Mouse (Mus musculus) embryonic facial prominence, embryonic 12.5 days (tissue): ENCODE results near the gene Rnpepl1. TPM values are rescaled to one million over a fixed set of nuclear protein-coding genes. Genes with fewer than 3 reads are reported as not detected.

ENCODE experiments used
- ATAC-seq: fragments of 200-750 bp; cut with Nextera tagmentation; 2 replicates; pipeline ENCODE4 v1.8.0; 2017; ENCODE audit not compliant: insufficient number of reproducible peaks, insufficient read depth, low FRiP score, low TSS enrichment
- H3K27ac ChIP-seq: fragments of 300-500 bp; sonication (generic); 2 replicates; pipeline ENCODE4 v1.5.1; 2016; ENCODE audit warnings: mild to moderate bottlenecking
- H3K27me3 ChIP-seq: fragments of 300-500 bp; sonication (generic); 2 replicates; pipeline ENCODE4 v1.6.1; 2016; ENCODE audit warnings: mild to moderate bottlenecking, moderate library complexity
- H3K36me3 ChIP-seq: fragments of 300-500 bp; sonication (generic); 2 replicates; pipeline ENCODE4 v1.6.1; 2016; ENCODE audit warnings: mild to moderate bottlenecking
- H3K4me1 ChIP-seq: fragments of 300-500 bp; sonication (generic); 2 replicates; pipeline ENCODE4 v1.6.1; 2016
- H3K4me2 ChIP-seq: fragments of 300-500 bp; sonication (generic); replicated peaks from 2 replicates; pipeline ENCODE4 v1.6.1; 2016; ENCODE audit warnings: mild to moderate bottlenecking, moderate library complexity
- H3K4me3 ChIP-seq: fragments of 300-500 bp; sonication (generic); 2 replicates; pipeline ENCODE4 v1.5.1; 2016; ENCODE audit warnings: mild to moderate bottlenecking
- H3K9ac ChIP-seq: fragments of 300-500 bp; sonication (generic); 2 replicates; pipeline ENCODE4 v1.6.1; 2016; ENCODE audit warnings: mild to moderate bottlenecking, moderate library complexity
- H3K9me3 ChIP-seq: fragments of 300-500 bp; sonication (generic); 2 replicates; pipeline ENCODE4 v1.6.1; 2016; ENCODE audit warnings: mild to moderate bottlenecking, moderate library complexity
- WGBS: fragments of 180-500 bp; shearing (Covaris S2); methylation state at CpG from one replicate; pipeline ENCODE4 v1.1.7; 2016; 5-methylcytosine and 5-hydroxymethylcytosine counted together
- polyA plus RNA-seq: library from polyadenylated mRNA; unstranded; fragments of >200 nt; fragmentation: Nextera tagmentation; extraction: Ambion mirVana; gene quantifications from 2 replicates; pipeline ENCODE4 v1.2.1, GENCODE M21; 2016

Rnpepl1 gene
- polyA plus RNA-seq, 1 experiment from 2014 or later = 38.4 TPM

- Histone ChIP-seq H3K4me3 (no peak overlapping the region), H3K4me1 (peaks cover 37% of the 10 kb centered on the region), H3K9me3 (no peaks in the 10 kb centered on the region), H3K4me2 (no peak overlapping the region), H3K27ac (no peak overlapping the region), H3K9ac (no peak overlapping the region), H3K36me3 (no peaks in the 10 kb centered on the region), H3K27me3 (no peaks in the 10 kb centered on the region; the same call in 1 of the 2 replicates)
- ATAC-seq = no peak
- 93% methylated on average over 3 of the region's 3 CpGs for WGBS
Observed at GRCm38 (mm10) chr1:92908664-92909063, 1.9 kb upstream of the Rnpepl1 start.

- peaks cover 2% of the 10 kb centered on the region; the same call in 1 of the 2 replicates for H3K36me3 ChIP-seq
- no peak overlapping the region for H3K9ac ChIP-seq
- H3K9me3 ChIP-seq = no peaks in the 10 kb centered on the region
- no peaks in the 10 kb centered on the region; the same call in 1 of the 2 replicates for H3K27me3 ChIP-seq
- WGBS = 64% methylated on average over 4 of the region's 4 CpGs
- peaks cover 37% of the 10 kb centered on the region for H3K4me1 ChIP-seq
- no peak overlapping the region for H3K4me2 ChIP-seq
- ATAC-seq = no peak
- H3K27ac ChIP-seq = no peak overlapping the region
- H3K4me3 ChIP-seq = no peak overlapping the region
Observed at GRCm38 (mm10) chr1:92909068-92909467, 1.5 kb upstream of the Rnpepl1 start.

- Histone ChIP-seq H3K27me3 (no peaks in the 10 kb centered on the region; the same call in 1 of the 2 replicates), H3K9me3 (no peaks in the 10 kb centered on the region), H3K27ac (peak overlapping the region; percentile 85), H3K36me3 (peaks cover 20% of the 10 kb centered on the region), H3K9ac (peak overlapping the region; percentile 89), H3K4me2 (peak overlapping the region; percentile 72), H3K4me1 (peaks cover 37% of the 10 kb centered on the region), H3K4me3 (peak overlapping the region; percentile 82)
- 0 out of 2 replicates have a peak, but pooled peaks have one; percentile 7 for ATAC-seq
- WGBS = 1% methylated on average over 44 of the region's 85 CpGs
Observed at GRCm38 (mm10) chr1:92910925-92911720, 540 bp downstream of the Rnpepl1 start.

GRCm38 (mm10) chr1:92911721-92912138 is 1.1 kb downstream of the Rnpepl1 start:
- 50% methylated on average over 8 of the region's 8 CpGs for WGBS
- Histone ChIP-seq H3K4me1 (peaks cover 33% of the 10 kb centered on the region), H3K4me3 (peak overlapping the region; percentile 82), H3K27ac (no peak overlapping the region), H3K36me3 (peaks cover 26% of the 10 kb centered on the region), H3K9ac (peak overlapping the region; percentile 89), H3K27me3 (no peaks in the 10 kb centered on the region; the same call in 1 of the 2 replicates), H3K4me2 (peak overlapping the region; percentile 72), H3K9me3 (no peaks in the 10 kb centered on the region)
- ATAC-seq = no peak

GRCm38 (mm10) chr1:92912286-92912685 is 1.7 kb downstream of the Rnpepl1 start:
- H3K27ac ChIP-seq = no peak overlapping the region
- no peak for ATAC-seq
- H3K9ac ChIP-seq = 0 out of 2 replicates have a peak overlapping the region, but pooled peaks have one; percentile 26
- H3K4me1 ChIP-seq = peaks cover 32% of the 10 kb centered on the region
- no peaks in the 10 kb centered on the region for H3K9me3 ChIP-seq
- 45% methylated on average over 1 of the region's 1 CpGs for WGBS
- H3K27me3 ChIP-seq = no peaks in the 10 kb centered on the region; the same call in 1 of the 2 replicates
- H3K36me3 ChIP-seq = peaks cover 31% of the 10 kb centered on the region
- peak overlapping the region; percentile 72 for H3K4me2 ChIP-seq
- H3K4me3 ChIP-seq = peak overlapping the region; percentile 82

- H3K27ac ChIP-seq = no peak overlapping the region
- no peak for ATAC-seq
- no peak overlapping the region for H3K4me2 ChIP-seq
- H3K4me1 ChIP-seq = peaks cover 25% of the 10 kb centered on the region
- peaks cover 51% of the 10 kb centered on the region for H3K36me3 ChIP-seq
- WGBS = 78% methylated on average over 4 of the region's 4 CpGs
- H3K4me3 ChIP-seq = no peak overlapping the region
- H3K9ac ChIP-seq = no peak overlapping the region
- no peaks in the 10 kb centered on the region for H3K27me3 ChIP-seq
- H3K9me3 ChIP-seq = no peaks in the 10 kb centered on the region
Observed at GRCm38 (mm10) chr1:92914239-92914638, 3.7 kb downstream of the Rnpepl1 start.

- Histone ChIP-seq H3K4me1 (peaks cover 20% of the 10 kb centered on the region), H3K9ac (no peak overlapping the region), H3K27me3 (no peaks in the 10 kb centered on the region), H3K36me3 (peaks cover 58% of the 10 kb centered on the region), H3K27ac (no peak overlapping the region), H3K9me3 (no peaks in the 10 kb centered on the region), H3K4me2 (no peak overlapping the region), H3K4me3 (no peak overlapping the region)
- 91% methylated on average over 11 of the region's 11 CpGs for WGBS
- ATAC-seq = no peak
Observed at GRCm38 (mm10) chr1:92914993-92915392, 4.4 kb downstream of the Rnpepl1 start.

GRCm38 (mm10) chr1:92916725-92917124 is 6.1 kb downstream of the Rnpepl1 start:
- H3K9me3 ChIP-seq = no peaks in the 10 kb centered on the region
- H3K4me2 ChIP-seq = no peak overlapping the region
- H3K4me3 ChIP-seq = no peak overlapping the region
- no peak overlapping the region for H3K9ac ChIP-seq
- 94% methylated on average over 9 of the region's 9 CpGs for WGBS
- H3K27ac ChIP-seq = no peak overlapping the region
- peaks cover 13% of the 10 kb centered on the region for H3K4me1 ChIP-seq
- H3K36me3 ChIP-seq = peaks cover 68% of the 10 kb centered on the region
- H3K27me3 ChIP-seq = no peaks in the 10 kb centered on the region
- no peak for ATAC-seq

- Histone ChIP-seq H3K4me3 (no peak overlapping the region), H3K4me1 (no peaks in the 10 kb centered on the region), H3K9me3 (no peaks in the 10 kb centered on the region), H3K27me3 (no peaks in the 10 kb centered on the region), H3K9ac (no peak overlapping the region), H3K36me3 (peaks cover 66% of the 10 kb centered on the region), H3K27ac (no peak overlapping the region), H3K4me2 (no peak overlapping the region)
- ATAC-seq = no peak
- 97% methylated on average over 11 of the region's 11 CpGs for WGBS
Observed at GRCm38 (mm10) chr1:92919151-92919550, 8.6 kb downstream of the Rnpepl1 start.

- Histone ChIP-seq H3K36me3 (peaks cover 62% of the 10 kb centered on the region), H3K9me3 (no peaks in the 10 kb centered on the region), H3K4me3 (no peak overlapping the region), H3K4me2 (no peak overlapping the region), H3K9ac (no peak overlapping the region), H3K4me1 (no peaks in the 10 kb centered on the region), H3K27me3 (no peaks in the 10 kb centered on the region), H3K27ac (no peak overlapping the region)
- ATAC-seq = no peak
- WGBS = 81% methylated on average over 12 of the region's 12 CpGs
Observed at GRCm38 (mm10) chr1:92919775-92920174, 9.2 kb downstream of the Rnpepl1 start.

- no peak overlapping the region for H3K4me3 ChIP-seq
- ATAC-seq = no peak
- no peaks in the 10 kb centered on the region for H3K4me1 ChIP-seq
- H3K9me3 ChIP-seq = no peaks in the 10 kb centered on the region
- no peaks in the 10 kb centered on the region for H3K27me3 ChIP-seq
- no peak overlapping the region for H3K4me2 ChIP-seq
- no peak overlapping the region for H3K27ac ChIP-seq
- H3K9ac ChIP-seq = no peak overlapping the region
- 82% methylated on average over 7 of the region's 7 CpGs for WGBS
- H3K36me3 ChIP-seq = peaks cover 53% of the 10 kb centered on the region
Observed at GRCm38 (mm10) chr1:92920474-92921200, 10.1 kb downstream of the Rnpepl1 start.

- H3K27me3 ChIP-seq = no peaks in the 10 kb centered on the region
- peaks cover 45% of the 10 kb centered on the region for H3K36me3 ChIP-seq
- H3K27ac ChIP-seq = no peak overlapping the region
- no peaks in the 10 kb centered on the region for H3K4me1 ChIP-seq
- WGBS = 86% methylated on average over 4 of the region's 4 CpGs
- no peak overlapping the region for H3K9ac ChIP-seq
- ATAC-seq = no peak
- no peak overlapping the region for H3K4me3 ChIP-seq
- H3K9me3 ChIP-seq = no peaks in the 10 kb centered on the region
- no peak overlapping the region for H3K4me2 ChIP-seq
Observed at GRCm38 (mm10) chr1:92921496-92921895, 10.9 kb downstream of the Rnpepl1 start.
